Mouse (Mus musculus) liver, embryonic 15.5 days (tissue): Measurements from ENCODE around the gene Kcnq2. TPM values are rescaled to one million over a fixed set of nuclear protein-coding genes. Genes with fewer than 3 reads are reported as not detected.

Experiments used
- ATAC-seq: fragments of 200-750 bp; cut with Nextera tagmentation; 2 replicates; pipeline ENCODE4 v1.8.0; 2017; ENCODE audit warnings: moderate number of reproducible peaks, mild to moderate bottlenecking, moderate library complexity; ENCODE audit not compliant: insufficient read depth
- H3K27ac ChIP-seq: fragments of 300-500 bp; sonication (generic); replicated peaks from 2 replicates; pipeline ENCODE4 v1.5.1; 2015; ENCODE audit warnings: mild to moderate bottlenecking, inconsistent platforms
- H3K27me3 ChIP-seq: fragments of 300-500 bp; sonication (generic); 2 replicates; pipeline ENCODE4 v1.6.1; 2015; ENCODE audit warnings: mild to moderate bottlenecking, inconsistent platforms
- H3K36me3 ChIP-seq: fragments of 300-500 bp; sonication (generic); replicated peaks from 2 replicates; pipeline ENCODE4 v1.6.1; 2015; ENCODE audit warnings: moderate library complexity, mild to moderate bottlenecking, inconsistent platforms
- H3K4me1 ChIP-seq: fragments of 300-500 bp; sonication (generic); replicated peaks from 2 replicates; pipeline ENCODE4 v1.6.1; 2015; ENCODE audit warnings: inconsistent platforms
- H3K4me2 ChIP-seq: fragments of 300-500 bp; sonication (generic); 2 replicates; pipeline ENCODE4 v1.6.1; 2015; ENCODE audit warnings: moderate library complexity, mild to moderate bottlenecking, inconsistent platforms
- H3K4me3 ChIP-seq: fragments of 300-500 bp; sonication (generic); replicated peaks from 2 replicates; pipeline ENCODE4 v1.5.1; 2015; ENCODE audit warnings: mild to moderate bottlenecking, inconsistent platforms
- H3K9ac ChIP-seq: fragments of 300-500 bp; sonication (generic); 2 replicates; pipeline ENCODE4 v1.6.1; 2015; ENCODE audit warnings: moderate library complexity, mild to moderate bottlenecking, inconsistent platforms
- H3K9me3 ChIP-seq: fragments of 300-500 bp; sonication (generic); replicated peaks from 2 replicates; pipeline ENCODE4 v1.6.1; 2016; ENCODE audit warnings: inconsistent platforms
- WGBS: fragments of 180-500 bp; shearing (Covaris S2); methylation state at CpG from one replicate; pipeline ENCODE4 v1.1.7; 2015; ENCODE audit warnings: mixed read lengths; ENCODE audit not compliant: insufficient replicate concordance; 5-methylcytosine and 5-hydroxymethylcytosine counted together
- polyA plus RNA-seq: library from polyadenylated mRNA; unstranded; fragments of >200 nt; fragmentation: Nextera tagmentation; extraction: Ambion mirVana; gene quantifications from 2 replicates; pipeline ENCODE4 v1.2.1, GENCODE M21; 2015

The Kcnq2 gene
- 0.18 and 0.28 TPM in 2 replicates for polyA plus RNA-seq

- WGBS = under 1% methylated on average over 104 of the region's 104 CpGs
- Histone ChIP-seq H3K27me3 (peaks cover 79% of the 10 kb centered on the region), H3K4me3 (peak within 1 kb of the TSS; percentile 26; the same call in 1 of the 2 replicates), H3K9ac (no peak within 1 kb of the TSS), H3K36me3 (no peaks in the 10 kb centered on the region), H3K27ac (no peak within 1 kb of the TSS), H3K4me1 (no peaks in the 10 kb centered on the region), H3K9me3 (no peaks in the 10 kb centered on the region), H3K4me2 (peak within 1 kb of the TSS; percentile 48)
- no peak for ATAC-seq
Observed at GRCm38 (mm10) chr2:181134591-181135445, at the start of gene Kcnq2. Gene Kcnq2, minus strand, starts transcription at chr2:181135300.

DNA sequence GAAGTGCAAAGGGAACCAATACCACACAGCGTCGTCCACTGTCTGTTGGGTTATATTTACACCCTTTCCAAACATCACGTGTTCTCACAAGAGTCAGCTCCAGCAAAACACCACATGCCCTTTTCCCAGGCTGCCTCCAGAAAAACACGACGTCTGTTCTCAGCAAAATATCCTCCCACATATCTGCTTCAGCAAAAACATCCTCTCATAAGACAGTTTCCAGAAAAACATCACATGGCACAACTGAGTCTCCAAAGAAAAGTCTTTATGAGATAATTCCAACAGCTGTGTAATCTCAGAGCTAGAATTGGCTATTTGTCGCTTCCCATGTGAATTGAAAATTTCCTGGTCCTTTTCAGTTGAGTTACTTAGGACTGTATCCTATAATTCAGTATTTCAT is 45.8 kb upstream of the Kcnq2 start:
- Histone ChIP-seq H3K36me3 (no peaks in the 10 kb centered on the region), H3K27ac (no peak overlapping the region), H3K9me3 (no peaks in the 10 kb centered on the region), H3K4me1 (no peaks in the 10 kb centered on the region), H3K4me3 (no peak overlapping the region), H3K27me3 (peaks cover 22% of the 10 kb centered on the region), H3K4me2 (no peak overlapping the region), H3K9ac (no peak overlapping the region)
- ATAC-seq = no peak
- 56% methylated on average over 6 of the region's 6 CpGs for WGBS

DNA sequence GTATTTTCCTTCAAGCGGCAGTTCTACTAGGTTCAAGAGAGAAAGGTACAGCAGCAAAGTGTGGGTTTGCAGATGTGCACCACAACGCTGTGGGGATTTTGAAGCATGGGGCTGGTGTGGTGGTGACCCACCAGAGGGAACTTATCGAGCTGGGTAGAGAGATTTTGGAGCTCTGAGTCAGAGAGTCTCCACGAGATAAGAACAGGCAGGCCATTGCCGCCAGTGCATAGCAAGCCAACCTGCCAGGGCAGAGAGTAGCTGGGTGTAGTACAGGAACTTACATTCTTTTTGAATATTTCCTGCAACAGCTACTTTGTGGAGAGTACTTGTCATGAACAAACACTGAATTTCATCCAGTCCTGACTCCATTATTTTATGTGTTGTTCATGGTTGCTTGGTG is 43.4 kb upstream of the Kcnq2 start:
- WGBS = 34% methylated on average over 5 of the region's 5 CpGs
- no peaks in the 10 kb centered on the region for H3K36me3 ChIP-seq
- H3K4me2 ChIP-seq = no peak overlapping the region
- H3K4me3 ChIP-seq = no peak overlapping the region
- no peaks in the 10 kb centered on the region for H3K4me1 ChIP-seq
- no peak overlapping the region for H3K27ac ChIP-seq
- no peak overlapping the region for H3K9ac ChIP-seq
- peaks cover 13% of the 10 kb centered on the region; the same call in 1 of the 2 replicates for H3K27me3 ChIP-seq
- no peaks in the 10 kb centered on the region for H3K9me3 ChIP-seq
- no peak for ATAC-seq

DNA sequence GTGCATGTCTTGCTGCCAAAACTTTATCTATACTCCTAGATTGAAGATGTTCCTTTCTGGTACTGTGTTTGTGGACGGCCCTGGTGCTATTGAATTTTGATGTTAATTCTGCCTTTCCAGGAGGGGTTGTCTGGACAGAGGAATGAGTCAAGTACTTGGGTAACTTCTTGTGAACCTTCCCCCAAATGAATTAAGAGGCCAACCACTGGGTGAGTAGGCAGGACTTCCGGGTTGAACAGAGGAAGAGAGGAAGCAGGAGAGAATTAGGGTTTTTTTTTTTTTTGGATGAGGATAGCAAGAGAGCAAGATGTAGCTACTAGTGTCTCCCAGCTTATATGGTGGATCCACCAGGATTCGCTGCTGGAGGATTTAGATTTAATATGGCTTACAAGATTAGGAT is 42.9 kb upstream of the Kcnq2 start:
- Histone ChIP-seq H3K4me3 (no peak overlapping the region), H3K9ac (no peak overlapping the region), H3K4me1 (no peaks in the 10 kb centered on the region), H3K4me2 (no peak overlapping the region), H3K36me3 (no peaks in the 10 kb centered on the region), H3K27me3 (peaks cover 13% of the 10 kb centered on the region; the same call in 1 of the 2 replicates), H3K27ac (no peak overlapping the region), H3K9me3 (no peaks in the 10 kb centered on the region)
- 40% methylated on average over 3 of the region's 3 CpGs for WGBS
- no peak for ATAC-seq

DNA sequence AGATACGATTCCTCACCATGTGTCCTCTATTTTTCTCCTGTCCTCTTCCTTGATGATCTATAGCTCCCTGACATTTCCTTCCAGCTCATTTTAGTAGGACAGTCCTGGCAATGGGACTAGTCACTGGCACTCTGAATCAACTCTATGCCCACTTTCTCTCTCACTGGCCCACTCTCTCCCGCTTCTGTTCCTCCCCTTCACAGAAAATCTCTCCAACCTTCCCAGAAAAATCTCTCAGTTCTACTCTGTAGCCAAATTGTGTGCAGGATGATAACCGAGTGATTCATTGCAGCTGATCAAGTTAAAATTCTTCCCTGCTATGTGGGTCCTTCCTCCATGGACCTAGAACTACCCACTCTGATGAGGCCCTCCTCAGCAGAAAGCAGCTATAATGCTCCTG is 39.5 kb upstream of the Kcnq2 start:
- H3K27me3 ChIP-seq = no peaks in the 10 kb centered on the region
- no peak overlapping the region for H3K4me2 ChIP-seq
- H3K27ac ChIP-seq = no peak overlapping the region
- H3K4me1 ChIP-seq = no peaks in the 10 kb centered on the region
- no peaks in the 10 kb centered on the region for H3K36me3 ChIP-seq
- H3K4me3 ChIP-seq = no peak overlapping the region
- no peak overlapping the region for H3K9ac ChIP-seq
- 61% methylated on average over 3 of the region's 3 CpGs for WGBS
- ATAC-seq = no peak
- no peaks in the 10 kb centered on the region for H3K9me3 ChIP-seq

DNA sequence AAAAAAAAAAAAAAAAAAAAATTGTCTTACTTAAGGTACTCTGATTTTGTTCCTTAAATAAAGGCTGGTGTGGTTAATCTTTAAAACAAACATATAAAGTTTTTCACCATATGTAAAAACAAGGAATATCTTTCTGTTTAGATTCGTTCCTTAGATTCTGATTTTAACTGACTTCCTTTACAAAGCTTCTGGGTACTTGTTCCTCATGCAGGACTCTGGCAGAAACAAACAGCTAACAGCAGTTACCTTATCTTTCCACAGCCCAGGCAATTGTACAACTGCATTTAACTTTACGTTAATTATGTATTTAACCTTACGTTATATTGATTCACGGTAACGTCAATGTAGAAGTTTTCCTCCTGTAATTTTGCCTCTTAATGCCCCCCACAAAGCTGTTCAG is 31.4 kb upstream of the Kcnq2 start:
- Histone ChIP-seq H3K36me3 (no peaks in the 10 kb centered on the region), H3K9ac (no peak overlapping the region), H3K9me3 (no peaks in the 10 kb centered on the region), H3K4me3 (no peak overlapping the region), H3K27ac (no peak overlapping the region), H3K4me2 (no peak overlapping the region), H3K4me1 (no peaks in the 10 kb centered on the region), H3K27me3 (0 out of 2 replicates have a peak, but pooled peaks cover 11% of the 10 kb centered on the region)
- ATAC-seq = no peak
- 68% methylated on average over 5 of the region's 5 CpGs for WGBS

DNA sequence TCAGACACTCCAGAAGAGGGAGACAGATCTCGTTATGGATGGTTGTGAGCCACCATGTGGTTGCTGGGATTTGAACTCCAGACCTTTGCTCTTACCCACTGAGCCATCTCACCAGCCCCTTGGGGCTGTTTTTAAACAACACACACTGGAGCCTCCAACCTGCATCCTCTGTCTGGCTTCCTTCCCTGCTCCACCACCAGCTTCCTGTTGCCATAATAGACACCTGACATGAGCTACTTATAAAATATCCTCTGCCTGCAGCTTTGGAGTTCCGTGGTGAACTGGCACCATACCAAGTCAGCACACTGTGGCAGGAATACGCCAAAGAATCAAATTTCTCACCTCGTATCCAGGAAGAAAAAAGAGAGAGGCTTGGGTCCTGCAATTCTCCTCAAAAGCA is 25.7 kb upstream of the Kcnq2 start:
- Histone ChIP-seq H3K27me3 (peaks cover 49% of the 10 kb centered on the region), H3K36me3 (no peaks in the 10 kb centered on the region), H3K4me2 (no peak overlapping the region), H3K4me3 (no peak overlapping the region), H3K9me3 (no peaks in the 10 kb centered on the region), H3K4me1 (no peaks in the 10 kb centered on the region), H3K9ac (no peak overlapping the region), H3K27ac (no peak overlapping the region)
- WGBS = 54% methylated on average over 4 of the region's 4 CpGs
- ATAC-seq = no peak

DNA sequence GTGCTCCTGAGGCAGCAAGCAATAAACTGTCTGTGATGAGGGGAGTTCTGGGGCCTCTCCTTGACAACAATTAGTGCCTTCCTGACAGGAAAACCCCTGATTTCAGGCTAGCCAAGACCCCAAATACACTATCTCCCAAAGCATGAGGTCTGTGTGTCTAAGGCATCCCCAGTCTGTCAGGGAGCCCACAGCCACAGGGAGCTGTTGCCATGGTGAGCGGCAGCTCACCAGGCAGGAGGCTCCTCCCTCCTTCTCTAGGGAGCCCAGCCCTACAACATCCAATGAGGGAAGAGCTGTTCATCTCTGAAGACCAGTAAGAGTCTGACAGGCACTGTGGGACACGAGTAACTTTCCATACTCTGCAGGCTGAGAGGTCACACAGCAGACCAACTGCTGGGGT is 24.7 kb upstream of the Kcnq2 start:
- H3K9ac ChIP-seq = no peak overlapping the region
- 2% methylated on average over 2 of the region's 2 CpGs for WGBS
- H3K4me2 ChIP-seq = no peak overlapping the region
- ATAC-seq = no peak
- no peaks in the 10 kb centered on the region for H3K36me3 ChIP-seq
- H3K4me1 ChIP-seq = no peaks in the 10 kb centered on the region
- no peaks in the 10 kb centered on the region for H3K9me3 ChIP-seq
- peaks cover 59% of the 10 kb centered on the region for H3K27me3 ChIP-seq
- no peak overlapping the region for H3K27ac ChIP-seq
- H3K4me3 ChIP-seq = no peak overlapping the region

DNA sequence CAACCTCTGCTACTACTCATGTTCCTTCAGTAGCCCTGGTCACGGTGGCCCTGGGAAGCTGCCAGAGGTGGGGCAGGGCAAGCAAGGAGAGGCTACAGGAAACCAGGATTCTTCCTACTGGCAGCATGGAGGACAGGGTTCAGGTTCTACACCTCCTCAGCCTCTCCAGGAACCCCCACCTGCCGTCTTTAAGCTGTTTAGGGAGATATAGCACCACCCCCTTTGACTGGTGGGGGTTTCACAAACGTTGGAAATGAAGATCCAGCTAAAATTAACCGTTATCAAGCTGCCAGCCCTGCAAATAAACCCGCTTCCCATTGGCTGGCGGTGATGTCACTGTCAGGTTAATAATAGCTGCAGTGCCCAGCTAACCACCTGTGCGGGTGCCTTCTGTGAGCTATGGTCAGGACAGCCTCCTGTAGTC is 24.0 kb upstream of the Kcnq2 start:
- Histone ChIP-seq H3K27ac (no peak overlapping the region), H3K9me3 (no peaks in the 10 kb centered on the region), H3K4me2 (no peak overlapping the region), H3K36me3 (no peaks in the 10 kb centered on the region), H3K9ac (no peak overlapping the region), H3K4me1 (no peaks in the 10 kb centered on the region), H3K4me3 (no peak overlapping the region), H3K27me3 (peaks cover 56% of the 10 kb centered on the region)
- 40% methylated on average over 7 of the region's 7 CpGs for WGBS
- ATAC-seq = no peak

GRCm38 (mm10) chr2:181158471-181158870 is 23.4 kb upstream of the Kcnq2 start:
- WGBS = 63% methylated on average over 2 of the region's 2 CpGs
- Histone ChIP-seq H3K4me2 (no peak overlapping the region), H3K27ac (no peak overlapping the region), H3K9ac (no peak overlapping the region), H3K4me1 (no peaks in the 10 kb centered on the region), H3K9me3 (no peaks in the 10 kb centered on the region), H3K36me3 (no peaks in the 10 kb centered on the region), H3K27me3 (peaks cover 57% of the 10 kb centered on the region), H3K4me3 (no peak overlapping the region)
- ATAC-seq = no peak

GRCm38 (mm10) chr2:181157716-181158302 is 22.7 kb upstream of the Kcnq2 start:
- Histone ChIP-seq H3K4me3 (no peak overlapping the region), H3K27me3 (peaks cover 64% of the 10 kb centered on the region), H3K9me3 (no peaks in the 10 kb centered on the region), H3K4me1 (no peaks in the 10 kb centered on the region), H3K36me3 (no peaks in the 10 kb centered on the region), H3K9ac (no peak overlapping the region), H3K4me2 (no peak overlapping the region), H3K27ac (no peak overlapping the region)
- ATAC-seq = no peak
- 40% methylated on average over 6 of the region's 6 CpGs for WGBS
